Mouse (Mus musculus): ENCODE data around the gene Tmprss3.

Tmprss3 gene

GRCm38 (mm10) chr17:31193360-31193759 lies 5.4 kb downstream of the Tmprss3 start:
- DNase-seq = peak in 1 of 2 experiments; percentile 26

GRCm38 (mm10) chr17:31192663-31193062 lies 6.1 kb downstream of the Tmprss3 start:
- no peak for DNase-seq

- peak in 1 of 2 experiments; percentile 18 for DNase-seq
These were observed 7.0 kb downstream of the Tmprss3 start for GRCm38 (mm10) chr17:31191825-31192224.

- peak; percentile 83 to 87 for DNase-seq
These were observed 11.4 kb downstream of the Tmprss3 start for GRCm38 (mm10) chr17:31187370-31187769.

- DNase-seq = peak in 1 of 2 experiments; percentile 30
These were observed 14.3 kb downstream of the Tmprss3 start for GRCm38 (mm10) chr17:31184269-31184990.

GRCm38 (mm10) chr17:31183180-31183974 lies 15.4 kb downstream of the Tmprss3 start:
- DNase-seq = no peak

- no peak for DNase-seq
These were observed 17.3 kb downstream of the Tmprss3 start for GRCm38 (mm10) chr17:31181490-31181889.

- DNase-seq = no peak
These were observed 22.5 kb downstream of the Tmprss3 start for GRCm38 (mm10) chr17:31176321-31176720.

GRCm38 (mm10) chr17:31169796-31170195 lies 29.0 kb downstream of the Tmprss3 start:
- DNase-seq = no peak

- DNase-seq = no peak
These were observed 33.6 kb downstream of the Tmprss3 start, which contains the start of gene Tff1 for GRCm38 (mm10) chr17:31165127-31165526. TSS of gene Tff1 (minus strand) at chr17:31165277.

GRCm38 (mm10) chr17:31163821-31164220 lies 35.0 kb downstream of the Tmprss3 start:
- no peak for DNase-seq

GRCm38 (mm10) chr17:31162607-31163006 lies 36.2 kb downstream of the Tmprss3 start:
- DNase-seq = peak; percentile 34 to 52

GRCm38 (mm10) chr17:31160291-31160690 lies 38.5 kb downstream of the Tmprss3 start:
- DNase-seq = no peak

- no peak for DNase-seq
These were observed 40.9 kb downstream of the Tmprss3 start for GRCm38 (mm10) chr17:31157921-31158320.

GRCm38 (mm10) chr17:31153785-31154184 lies 45.0 kb downstream of the Tmprss3 start:
- no peak for DNase-seq

GRCm38 (mm10) chr17:31152966-31153499 lies 45.7 kb downstream of the Tmprss3 start:
- DNase-seq = peak; percentile 7 to 37

- peak; percentile 18 to 51 for DNase-seq
These were observed 46.3 kb downstream of the Tmprss3 start for GRCm38 (mm10) chr17:31152512-31152911.

- DNase-seq = no peak
These were observed 52.8 kb downstream of the Tmprss3 start for GRCm38 (mm10) chr17:31145998-31146397.

GRCm38 (mm10) chr17:31144040-31145037 lies 54.4 kb downstream of the Tmprss3 start, which contains the start of gene Tff2:
TSS of gene Tff2 (minus strand) at chr17:31144282.
- peak; percentile 50 to 62 for DNase-seq

- no peak for DNase-seq
These were observed 56.7 kb downstream of the Tmprss3 start for GRCm38 (mm10) chr17:31142116-31142515.

- DNase-seq = peak; percentile 63 to 72
These were observed 60.4 kb downstream of the Tmprss3 start for GRCm38 (mm10) chr17:31138398-31138797.

GRCm38 (mm10) chr17:31136821-31137220 lies 62.0 kb downstream of the Tmprss3 start:
- no peak for DNase-seq

Measured in kidney, postnatal 4 days (tissue).